Mouse (Mus musculus) bone marrow, adult 2 months (tissue): ENCODE data around the gene AC129217.1.

Experiments used
- CTCF ChIP-seq: fragments of 200-500 bp; IDR thresholded peaks from 2 replicates; pipeline ENCODE4 v1.5.1; 2011; ENCODE audit warnings: low read length, control low read depth; ENCODE audit not compliant: control insufficient read depth, insufficient read depth
- POLR2A ChIP-seq: fragments of 200-500 bp; IDR thresholded peaks from 2 replicates; pipeline ENCODE4 v1.6.1; 2011; ENCODE audit warnings: low read depth, mild to moderate bottlenecking, control low read depth, low read length, borderline replicate concordance; ENCODE audit not compliant: control insufficient read depth

DNA sequence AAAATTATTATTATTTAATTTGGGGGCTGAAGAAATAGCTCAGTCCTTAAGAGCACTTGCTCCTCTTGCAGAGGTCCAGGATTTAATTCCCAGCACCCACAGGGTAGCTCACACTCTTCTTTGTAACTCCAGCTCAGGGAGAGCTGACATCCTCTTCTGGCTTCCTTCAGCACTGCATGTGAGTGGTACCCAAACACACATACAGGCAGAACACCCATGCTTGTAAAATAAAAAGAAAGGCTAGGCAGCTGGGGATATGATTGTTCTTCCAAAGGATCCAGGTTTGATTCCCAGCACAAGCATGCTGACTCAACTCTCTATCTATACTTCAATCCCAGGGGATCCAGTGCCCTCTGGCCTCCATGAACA is 30.6 kb upstream of the AC129217.1 start:
- TF ChIP-seq CTCF: no peak
- no peak for TF ChIP-seq POLR2A
